Mouse (Mus musculus): ENCODE results near the gene Hist2h2aa1.

DNA sequence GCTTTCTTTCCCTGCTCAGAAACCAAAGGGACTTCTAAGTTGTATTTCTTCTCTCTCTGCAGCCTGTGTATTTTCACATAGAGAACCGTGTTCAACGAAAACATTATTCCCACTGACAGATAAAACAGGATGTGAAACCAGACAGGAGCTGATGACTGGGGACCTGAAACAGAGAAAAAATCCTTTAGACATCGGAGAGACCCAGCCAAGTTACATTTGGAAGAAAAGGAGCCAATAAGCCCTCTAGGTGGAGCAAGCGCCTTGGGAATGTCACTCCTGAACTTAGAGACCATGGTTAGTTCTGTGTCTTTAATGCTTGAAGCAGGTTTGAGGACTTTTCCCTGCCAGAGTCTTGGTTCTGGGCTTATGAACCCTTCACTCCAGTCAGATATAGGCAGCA lies 39.2 kb downstream of the Hist2h2aa1 start:
- TF ChIP-seq CTCF (IDR thresholded peaks at IDR 0.05; ENCODE audit: insufficient read depth, low read length) (no peak), POLR2A (IDR thresholded peaks at IDR 0.05; ENCODE audit: borderline replicate concordance, extremely low read depth, low read depth, low read length) (no peak)

Measured in lung, adult 2 months (tissue).